Mouse (Mus musculus) lung, postnatal 0 days (tissue): Measurements from ENCODE around the gene Kalrn. TPM values are rescaled to one million over a fixed set of nuclear protein-coding genes. Genes with fewer than 3 reads are reported as not detected.
A peak's percentile ranks its signal among the peaks of the same experiment; 100 is the strongest.

Experiments used
- ATAC-seq: fragments of 200-750 bp; cut with Nextera tagmentation; 2 replicates; pipeline ENCODE4 v1.8.0; 2017; ENCODE audit warnings: moderate library complexity
- DNase-seq: peaks from one replicate; pipeline ENCODE4 v3.0.0-alpha.2; 2016; ENCODE audit warnings: low spot score
- H3K27ac ChIP-seq: fragments of 300-500 bp; sonication (generic); 2 replicates; pipeline ENCODE4 v1.5.1; 2014; ENCODE audit warnings: antibody characterized with exemption, mild to moderate bottlenecking, low read length, mixed read lengths
- H3K27me3 ChIP-seq: fragments of 300-500 bp; sonication (generic); replicated peaks from 2 replicates; pipeline ENCODE4 v1.6.1; 2014; ENCODE audit warnings: low read length, mixed read lengths; ENCODE audit not compliant: insufficient read depth
- H3K36me3 ChIP-seq: fragments of 300-500 bp; sonication (generic); 2 replicates; pipeline ENCODE4 v1.6.1; 2014; ENCODE audit warnings: low read length, mixed read lengths; ENCODE audit not compliant: insufficient read depth
- H3K4me1 ChIP-seq: fragments of 300-500 bp; sonication (generic); 2 replicates; pipeline ENCODE4 v1.6.1; 2014; ENCODE audit warnings: antibody characterized with exemption, low read depth, low read length, mixed read lengths; ENCODE audit not compliant: insufficient read depth
- H3K4me2 ChIP-seq: fragments of 300-500 bp; sonication (generic); replicated peaks from 2 replicates; pipeline ENCODE4 v1.6.1; 2014; ENCODE audit warnings: low read depth, mild to moderate bottlenecking, low read length, moderate library complexity, mixed read lengths
- H3K4me3 ChIP-seq: fragments of 300-500 bp; sonication (generic); 2 replicates; pipeline ENCODE4 v1.5.1; 2014; ENCODE audit warnings: low read depth, low read length
- H3K9ac ChIP-seq: fragments of 300-500 bp; sonication (generic); replicated peaks from 2 replicates; pipeline ENCODE4 v1.6.1; 2014; ENCODE audit warnings: low read depth, mild to moderate bottlenecking
- H3K9me3 ChIP-seq: fragments of 300-500 bp; sonication (generic); 2 replicates; pipeline ENCODE4 v1.6.1; 2016; ENCODE audit warnings: low read length, mixed read lengths
- CTCF ChIP-seq: IDR thresholded peaks from 2 replicates; pipeline ENCODE4 v1.5.1; 2016; ENCODE audit warnings: antibody characterized with exemption, mild to moderate bottlenecking
- EP300 ChIP-seq: IDR thresholded peaks from 2 replicates; pipeline ENCODE4 v1.6.1; 2016; ENCODE audit warnings: antibody characterized with exemption, mild to moderate bottlenecking, control low read depth
- WGBS: fragments of 180-500 bp; shearing (Covaris S2); extraction: QIAGEN DNeasy Blood & Tissue Kit; methylation state at CpG from one replicate; pipeline ENCODE4 v1.1.7; 2014; 5-methylcytosine and 5-hydroxymethylcytosine counted together
- polyA plus RNA-seq: library from polyadenylated mRNA; unstranded; fragments of >200 nt; fragmentation: Nextera tagmentation; extraction: Ambion mirVana; gene quantifications from 2 replicates; pipeline ENCODE4 v1.2.1, GENCODE M21; 2015

The Kalrn gene
- polyA plus RNA-seq, 1 experiment from 2014 or later = 13.6 TPM

DNA sequence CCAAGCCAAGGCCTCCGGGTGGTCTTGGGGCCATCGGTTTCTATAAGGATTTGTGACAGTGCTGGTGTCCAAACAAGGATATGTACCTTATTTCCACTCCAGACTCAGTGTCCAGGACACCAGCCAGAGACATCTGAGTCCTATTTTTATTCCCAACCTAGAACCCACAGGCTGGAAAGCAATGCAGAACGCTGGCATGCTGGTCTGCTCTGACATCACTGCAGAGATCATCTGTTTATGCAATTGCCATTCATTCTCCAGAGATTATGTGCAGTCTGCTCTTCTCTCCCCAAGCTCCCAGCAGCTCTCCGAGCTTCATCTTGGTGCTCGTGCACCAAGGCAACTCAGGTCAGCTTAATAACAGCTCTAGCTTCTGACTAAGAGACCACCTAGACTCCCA, 12.5 kb downstream of the Kalrn start:
- Histone ChIP-seq H3K9ac (no peak overlapping the region), H3K27me3 (no peaks in the 10 kb centered on the region), H3K36me3 (no peaks in the 10 kb centered on the region), H3K4me1 (no peaks in the 10 kb centered on the region), H3K27ac (no peak overlapping the region), H3K4me2 (no peak overlapping the region), H3K9me3 (no peaks in the 10 kb centered on the region), H3K4me3 (no peak overlapping the region)
- TF ChIP-seq CTCF = no peak
- DNase-seq (no peak), ATAC-seq (no peak)
- 56% methylated on average over 5 of the region's 5 CpGs for WGBS

DNA sequence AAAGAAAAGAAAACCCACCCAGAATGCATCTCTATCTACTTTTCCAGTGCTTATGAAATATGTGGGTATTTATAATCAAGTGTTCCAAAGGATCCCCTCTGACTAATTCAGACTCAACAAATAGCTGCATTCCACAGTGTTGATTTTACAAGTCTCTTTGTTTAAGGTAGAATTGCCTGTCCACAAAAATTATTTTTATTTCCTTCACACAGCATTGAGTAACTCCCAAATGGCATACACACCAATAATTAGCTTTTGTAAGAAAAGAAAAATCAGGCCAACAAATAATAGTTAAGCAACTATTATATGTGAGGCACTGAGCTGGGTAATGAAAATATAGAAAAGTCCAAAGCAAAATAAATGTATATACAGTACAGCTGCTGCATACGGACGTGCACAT, 12.9 kb downstream of the Kalrn start:
- no peaks in the 10 kb centered on the region for H3K9me3 ChIP-seq
- H3K27me3 ChIP-seq = no peaks in the 10 kb centered on the region
- no peak overlapping the region for H3K27ac ChIP-seq
- ATAC-seq (no peak), DNase-seq (no peak)
- no peaks in the 10 kb centered on the region for H3K4me1 ChIP-seq
- no peak overlapping the region for H3K4me3 ChIP-seq
- H3K36me3 ChIP-seq = no peaks in the 10 kb centered on the region
- no peak for TF ChIP-seq CTCF
- TF ChIP-seq EP300 = no peak
- no peak overlapping the region for H3K4me2 ChIP-seq
- no peak overlapping the region for H3K9ac ChIP-seq
- WGBS = 66% methylated on average over 2 of the region's 2 CpGs

DNA sequence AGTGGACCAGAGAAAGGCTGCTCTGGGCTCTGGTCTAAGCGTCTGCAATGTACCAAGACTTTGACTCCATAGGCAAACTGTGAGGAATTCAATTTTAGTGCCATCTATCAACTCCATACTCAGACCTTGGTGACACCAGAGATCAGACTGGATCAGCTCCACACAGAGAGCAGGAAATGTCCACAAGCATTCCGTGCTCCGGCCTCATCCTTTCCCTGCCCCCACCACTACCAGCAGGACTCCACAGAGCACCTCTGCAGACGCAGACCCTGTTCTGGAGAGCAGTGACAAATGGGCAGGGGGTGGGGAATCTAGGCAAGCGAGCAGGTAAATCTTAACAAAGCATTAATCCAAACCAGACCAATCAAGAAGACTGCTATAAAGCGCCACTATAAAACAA, 15.4 kb downstream of the Kalrn start:
- Histone ChIP-seq H3K36me3 (no peaks in the 10 kb centered on the region), H3K27ac (no peak overlapping the region), H3K27me3 (no peaks in the 10 kb centered on the region), H3K4me3 (no peak overlapping the region), H3K4me2 (no peak overlapping the region), H3K9ac (no peak overlapping the region), H3K9me3 (no peaks in the 10 kb centered on the region), H3K4me1 (no peaks in the 10 kb centered on the region)
- ATAC-seq = no peak
- no peak for TF ChIP-seq EP300
- DNase-seq = no peak
- WGBS = 40% methylated on average over 6 of the region's 6 CpGs

DNA sequence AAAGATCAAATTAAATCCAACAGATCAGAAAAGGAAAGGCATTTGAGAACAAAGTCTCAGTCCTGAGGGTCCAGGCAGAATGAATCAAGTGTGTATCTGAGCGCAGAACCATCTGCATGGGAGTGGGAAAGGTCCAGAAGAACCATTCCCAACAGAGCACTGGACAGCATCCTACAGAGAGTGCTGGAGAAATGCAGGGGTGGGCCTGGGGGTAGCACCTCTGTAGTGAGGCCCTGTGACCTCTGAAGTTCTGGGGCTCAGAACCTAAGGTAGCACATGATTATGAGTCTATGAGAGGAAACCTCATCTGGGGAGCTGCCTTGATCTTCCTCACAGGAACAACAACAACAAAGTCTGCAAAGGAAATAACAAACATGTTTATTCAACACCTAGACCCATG, 20.6 kb downstream of the Kalrn start:
- no peak overlapping the region for H3K9ac ChIP-seq
- 69% methylated on average over 1 of the region's 1 CpGs for WGBS

DNA sequence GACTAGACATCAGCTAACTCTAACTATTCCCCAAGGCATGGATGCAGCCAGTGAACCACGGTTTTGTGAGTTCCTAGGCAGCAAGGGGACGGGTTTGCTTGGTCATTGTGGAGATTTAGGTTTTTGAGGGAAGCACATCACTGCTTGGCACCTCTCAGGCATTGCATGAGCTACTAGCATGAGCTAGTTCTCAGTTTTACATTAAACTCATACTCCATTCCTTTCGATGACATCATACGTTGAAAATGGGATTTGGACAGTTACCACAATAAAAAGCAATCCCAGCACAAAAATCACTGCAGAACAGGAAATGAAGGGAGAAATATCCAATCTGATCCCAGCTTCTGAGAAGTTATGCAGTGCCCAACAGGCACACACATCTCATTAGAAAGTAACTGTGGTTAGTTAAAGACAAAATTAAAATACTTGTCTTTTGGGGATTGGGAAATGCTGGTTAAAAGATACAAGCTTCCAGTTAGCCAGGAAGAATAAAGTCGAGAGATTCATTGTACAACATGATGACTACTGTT, 23.8 kb downstream of the Kalrn start:
- Histone ChIP-seq H3K36me3 (no peaks in the 10 kb centered on the region), H3K27me3 (no peaks in the 10 kb centered on the region), H3K27ac (no peak overlapping the region), H3K4me3 (no peak overlapping the region), H3K4me2 (no peak overlapping the region), H3K9ac (no peak overlapping the region), H3K9me3 (no peaks in the 10 kb centered on the region), H3K4me1 (no peaks in the 10 kb centered on the region; the same call in 1 of the 2 replicates)
- ATAC-seq (no peak), DNase-seq (no peak)
- no peak for TF ChIP-seq CTCF
- TF ChIP-seq EP300 = no peak
- WGBS = 80% methylated on average over 5 of the region's 5 CpGs

More for the DNA sequence above, 20.6 kb downstream of the Kalrn start:
- DNase-seq (no peak), ATAC-seq (no peak)
- H3K4me2 ChIP-seq = no peak overlapping the region
- H3K9me3 ChIP-seq = no peaks in the 10 kb centered on the region
- no peaks in the 10 kb centered on the region for H3K36me3 ChIP-seq
- H3K4me3 ChIP-seq = no peak overlapping the region
- H3K27me3 ChIP-seq = no peaks in the 10 kb centered on the region
- H3K4me1 ChIP-seq = no peaks in the 10 kb centered on the region; the same call in 1 of the 2 replicates
- no peak overlapping the region for H3K27ac ChIP-seq
- TF ChIP-seq CTCF (no peak), EP300 (no peak)

DNA sequence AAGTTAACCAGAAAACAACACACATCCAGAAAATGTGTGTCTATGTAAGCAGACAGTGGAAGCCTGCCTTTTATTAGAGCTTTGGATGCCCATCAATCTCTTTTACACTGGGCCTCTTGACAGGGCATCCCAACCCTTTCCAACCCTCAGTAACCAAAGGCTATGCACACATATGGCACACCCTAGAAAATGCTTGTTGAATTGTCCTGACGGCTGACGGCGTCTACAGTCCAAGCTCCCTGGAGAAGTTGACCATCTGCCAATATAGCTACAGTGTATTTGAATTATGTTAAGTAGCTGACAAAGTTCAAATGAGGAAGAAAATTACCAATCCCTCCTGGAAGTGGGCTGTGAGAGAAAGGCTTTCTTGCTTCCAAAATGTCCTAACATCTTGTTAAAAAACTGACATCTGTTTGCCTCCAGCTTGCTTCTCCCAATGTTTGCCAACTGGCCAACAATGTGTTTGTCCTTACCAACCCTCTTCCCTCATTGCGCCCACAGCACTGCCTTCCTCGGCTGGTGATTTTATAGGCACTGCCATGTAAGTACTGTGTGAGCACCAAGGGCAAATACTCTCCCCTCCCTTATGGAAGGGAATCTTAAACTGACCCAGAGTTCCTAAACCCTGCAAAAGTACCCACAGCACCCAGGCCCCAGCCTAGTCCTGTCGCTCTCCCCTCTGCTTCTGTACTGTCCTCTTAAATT, 26.4 kb downstream of the Kalrn start:
- no peaks in the 10 kb centered on the region for H3K9me3 ChIP-seq

More for the DNA sequence above, 26.4 kb downstream of the Kalrn start:
- DNase-seq = peak; percentile 39
- TF ChIP-seq EP300 (no peak), CTCF (no peak)
- no peak overlapping the region for H3K9ac ChIP-seq
- H3K36me3 ChIP-seq = no peaks in the 10 kb centered on the region
- no peak for ATAC-seq
- no peak overlapping the region for H3K27ac ChIP-seq
- no peak overlapping the region for H3K4me3 ChIP-seq
- H3K27me3 ChIP-seq = no peaks in the 10 kb centered on the region
- no peak overlapping the region for H3K4me2 ChIP-seq
- 52% methylated on average over 6 of the region's 6 CpGs for WGBS
- no peaks in the 10 kb centered on the region for H3K4me1 ChIP-seq
